Mouse (Mus musculus) embryonic facial prominence, embryonic 15.5 days (tissue): ENCODE results near the gene Kcnb1. TPM values are rescaled to one million over a fixed set of nuclear protein-coding genes. Genes with fewer than 3 reads are reported as not detected.

ENCODE experiments used
- ATAC-seq: fragments of 200-750 bp; cut with Nextera tagmentation; 2 replicates; pipeline ENCODE4 v1.8.0; 2017; ENCODE audit warnings: low read depth, moderate TSS enrichment; ENCODE audit not compliant: insufficient number of reproducible peaks, low FRiP score, low TSS enrichment
- H3K27ac ChIP-seq: fragments of 300-500 bp; sonication (generic); replicated peaks from 2 replicates; pipeline ENCODE4 v1.5.1; 2015; ENCODE audit warnings: mild to moderate bottlenecking, inconsistent platforms
- H3K27me3 ChIP-seq: fragments of 300-500 bp; sonication (generic); 2 replicates; pipeline ENCODE4 v1.6.1; 2015; ENCODE audit warnings: inconsistent platforms
- H3K36me3 ChIP-seq: fragments of 300-500 bp; sonication (generic); 2 replicates; pipeline ENCODE4 v1.6.1; 2015; ENCODE audit warnings: mild to moderate bottlenecking, inconsistent platforms
- H3K4me1 ChIP-seq: fragments of 300-500 bp; sonication (generic); 2 replicates; pipeline ENCODE4 v1.6.1; 2015; ENCODE audit warnings: inconsistent platforms
- H3K4me2 ChIP-seq: fragments of 300-500 bp; sonication (generic); replicated peaks from 2 replicates; pipeline ENCODE4 v1.6.1; 2015; ENCODE audit warnings: mild to moderate bottlenecking, inconsistent platforms
- H3K4me3 ChIP-seq: fragments of 300-500 bp; sonication (generic); replicated peaks from 2 replicates; pipeline ENCODE4 v1.5.1; 2015; ENCODE audit warnings: mild to moderate bottlenecking, inconsistent platforms
- H3K9ac ChIP-seq: fragments of 300-500 bp; sonication (generic); 2 replicates; pipeline ENCODE4 v1.6.1; 2015; ENCODE audit warnings: inconsistent platforms
- H3K9me3 ChIP-seq: fragments of 300-500 bp; sonication (generic); replicated peaks from 2 replicates; pipeline ENCODE4 v1.6.1; 2016; ENCODE audit warnings: inconsistent platforms
- WGBS: fragments of 180-500 bp; shearing (Covaris S2); methylation state at CpG from one replicate; pipeline ENCODE4 v1.1.7; 2015; 5-methylcytosine and 5-hydroxymethylcytosine counted together
- polyA plus RNA-seq: library from polyadenylated mRNA; unstranded; fragments of >200 nt; fragmentation: Nextera tagmentation; extraction: Ambion mirVana; gene quantifications from 2 replicates; pipeline ENCODE4 v1.2.1, GENCODE M21; 2015

The Kcnb1 gene
- polyA plus RNA-seq, 1 experiment from 2014 or later: 1.2 TPM

GRCm38 (mm10) chr2:167123936-167124335 lies 66.0 kb downstream of the Kcnb1 start:
- Histone ChIP-seq H3K36me3 (no peaks in the 10 kb centered on the region), H3K4me1 (peaks cover 14% of the 10 kb centered on the region), H3K27me3 (no peaks in the 10 kb centered on the region), H3K27ac (peak overlapping the region; percentile 45; the same call in 1 of the 2 replicates), H3K9ac (no peak overlapping the region), H3K4me3 (no peak overlapping the region), H3K9me3 (no peaks in the 10 kb centered on the region), H3K4me2 (no peak overlapping the region)
- WGBS: 24% methylated on average over 11 of the region's 11 CpGs
- ATAC-seq: peak; percentile 69

- no peaks in the 10 kb centered on the region for H3K36me3 ChIP-seq
- no peak overlapping the region for H3K4me2 ChIP-seq
- WGBS: 68% methylated on average over 6 of the region's 6 CpGs
- no peak overlapping the region for H3K9ac ChIP-seq
- H3K27me3 ChIP-seq: no peaks in the 10 kb centered on the region
- H3K4me1 ChIP-seq: peaks cover 8% of the 10 kb centered on the region
- H3K27ac ChIP-seq: no peak overlapping the region
- H3K9me3 ChIP-seq: no peaks in the 10 kb centered on the region
- ATAC-seq: no peak
- H3K4me3 ChIP-seq: no peak overlapping the region
Measured at GRCm38 (mm10) chr2:167122737-167123136, 67.2 kb downstream of the Kcnb1 start.

- peaks cover 8% of the 10 kb centered on the region for H3K4me1 ChIP-seq
- no peaks in the 10 kb centered on the region for H3K27me3 ChIP-seq
- ATAC-seq: no peak
- H3K4me3 ChIP-seq: no peak overlapping the region
- H3K27ac ChIP-seq: no peak overlapping the region
- no peaks in the 10 kb centered on the region for H3K36me3 ChIP-seq
- no peaks in the 10 kb centered on the region for H3K9me3 ChIP-seq
- H3K9ac ChIP-seq: no peak overlapping the region
- 80% methylated on average over 7 of the region's 7 CpGs for WGBS
- H3K4me2 ChIP-seq: no peak overlapping the region
Measured at GRCm38 (mm10) chr2:167121996-167122395, 68.0 kb downstream of the Kcnb1 start.

GRCm38 (mm10) chr2:167121228-167121627 lies 68.7 kb downstream of the Kcnb1 start:
- Histone ChIP-seq H3K36me3 (no peaks in the 10 kb centered on the region), H3K9me3 (no peaks in the 10 kb centered on the region), H3K27me3 (no peaks in the 10 kb centered on the region), H3K4me1 (peaks cover 8% of the 10 kb centered on the region), H3K27ac (no peak overlapping the region), H3K9ac (no peak overlapping the region), H3K4me2 (no peak overlapping the region), H3K4me3 (no peak overlapping the region)
- ATAC-seq: no peak
- 74% methylated on average over 6 of the region's 6 CpGs for WGBS

GRCm38 (mm10) chr2:167120186-167120830 lies 69.6 kb downstream of the Kcnb1 start:
- Histone ChIP-seq H3K27me3 (no peaks in the 10 kb centered on the region), H3K4me3 (no peak overlapping the region), H3K4me2 (no peak overlapping the region), H3K9ac (no peak overlapping the region), H3K27ac (no peak overlapping the region), H3K36me3 (no peaks in the 10 kb centered on the region), H3K9me3 (no peaks in the 10 kb centered on the region), H3K4me1 (peaks cover 8% of the 10 kb centered on the region)
- ATAC-seq: no peak
- WGBS: 59% methylated on average over 12 of the region's 12 CpGs

- Histone ChIP-seq H3K4me3 (no peak overlapping the region), H3K27me3 (no peaks in the 10 kb centered on the region), H3K9me3 (no peaks in the 10 kb centered on the region), H3K36me3 (no peaks in the 10 kb centered on the region), H3K9ac (no peak overlapping the region), H3K4me1 (no peaks in the 10 kb centered on the region), H3K4me2 (no peak overlapping the region), H3K27ac (no peak overlapping the region)
- 62% methylated on average over 10 of the region's 10 CpGs for WGBS
- ATAC-seq: no peak
Measured at GRCm38 (mm10) chr2:167118046-167118445, 71.9 kb downstream of the Kcnb1 start.

- H3K4me3 ChIP-seq: no peak overlapping the region
- peaks cover 6% of the 10 kb centered on the region; the same call in 1 of the 2 replicates for H3K4me1 ChIP-seq
- WGBS: 40% methylated on average over 6 of the region's 6 CpGs
- H3K27me3 ChIP-seq: no peaks in the 10 kb centered on the region
- ATAC-seq: peak; percentile 24; the same call in 1 of the 2 replicates
- H3K9ac ChIP-seq: no peak overlapping the region
- H3K27ac ChIP-seq: no peak overlapping the region
- H3K4me2 ChIP-seq: no peak overlapping the region
- no peaks in the 10 kb centered on the region for H3K9me3 ChIP-seq
- H3K36me3 ChIP-seq: no peaks in the 10 kb centered on the region
Measured at GRCm38 (mm10) chr2:167112737-167113136, 77.2 kb downstream of the Kcnb1 start.

GRCm38 (mm10) chr2:167112259-167112658 lies 77.7 kb downstream of the Kcnb1 start:
- no peak overlapping the region for H3K9ac ChIP-seq
- no peak overlapping the region for H3K27ac ChIP-seq
- 33% methylated on average over 7 of the region's 7 CpGs for WGBS
- peaks cover 6% of the 10 kb centered on the region; the same call in 1 of the 2 replicates for H3K4me1 ChIP-seq
- H3K9me3 ChIP-seq: no peaks in the 10 kb centered on the region
- H3K4me3 ChIP-seq: no peak overlapping the region
- H3K36me3 ChIP-seq: no peaks in the 10 kb centered on the region
- H3K4me2 ChIP-seq: no peak overlapping the region
- ATAC-seq: no peak
- no peaks in the 10 kb centered on the region for H3K27me3 ChIP-seq

GRCm38 (mm10) chr2:167109506-167109905 lies 80.4 kb downstream of the Kcnb1 start:
- peaks cover 9% of the 10 kb centered on the region for H3K36me3 ChIP-seq
- H3K9ac ChIP-seq: no peak overlapping the region
- no peaks in the 10 kb centered on the region for H3K9me3 ChIP-seq
- H3K4me3 ChIP-seq: no peak overlapping the region
- H3K27me3 ChIP-seq: no peaks in the 10 kb centered on the region
- no peak overlapping the region for H3K27ac ChIP-seq
- no peak for ATAC-seq
- peaks cover 6% of the 10 kb centered on the region; the same call in 1 of the 2 replicates for H3K4me1 ChIP-seq
- no peak overlapping the region for H3K4me2 ChIP-seq
- 58% methylated on average over 8 of the region's 8 CpGs for WGBS

- Histone ChIP-seq H3K36me3 (peaks cover 9% of the 10 kb centered on the region), H3K27ac (no peak overlapping the region), H3K4me2 (no peak overlapping the region), H3K9me3 (no peaks in the 10 kb centered on the region), H3K27me3 (no peaks in the 10 kb centered on the region), H3K4me1 (no peaks in the 10 kb centered on the region), H3K4me3 (no peak overlapping the region), H3K9ac (no peak overlapping the region)
- ATAC-seq: no peak
- 61% methylated on average over 7 of the region's 7 CpGs for WGBS
Measured at GRCm38 (mm10) chr2:167103546-167103945, 86.4 kb downstream of the Kcnb1 start.

GRCm38 (mm10) chr2:167101743-167102441 lies 88.1 kb downstream of the Kcnb1 start:
- no peaks in the 10 kb centered on the region for H3K4me1 ChIP-seq
- H3K36me3 ChIP-seq: peaks cover 9% of the 10 kb centered on the region
- no peaks in the 10 kb centered on the region for H3K9me3 ChIP-seq
- H3K9ac ChIP-seq: no peak overlapping the region
- ATAC-seq: no peak
- no peak overlapping the region; the same call in 1 of the 2 replicates for H3K4me2 ChIP-seq
- no peak overlapping the region for H3K27ac ChIP-seq
- no peak overlapping the region for H3K4me3 ChIP-seq
- WGBS: 76% methylated on average over 17 of the region's 17 CpGs
- H3K27me3 ChIP-seq: no peaks in the 10 kb centered on the region
